Mouse (Mus musculus) embryo, embryonic 10.5 days (tissue): ENCODE measurements at regions not wholly inside any gene's neighbourhood (a gene's known extent, or its start where the extent isn't known, plus 50 kb on each side); places are given as distances from the start of the nearest gene placed in this dataset.
"Not testable (repeated sequence)": the region's sequence is repeated elsewhere in the genome, so short reads cannot be mapped to it uniquely, and the experiment has no call there.

Source experiments
- DNase-seq: peaks from one replicate; pipeline ENCODE4 v3.0.0-alpha.2; 2015; ENCODE audit warnings: low spot score

- peak; percentile 33 for DNase-seq
Measured at GRCm38 (mm10) chr14:18511094-18511493, 179.4 kb upstream of the Ube2e1 start.

- DNase-seq = no peak
Measured at GRCm38 (mm10) chr14:18508359-18508647, 176.6 kb upstream of the Ube2e1 start.

- DNase-seq = no peak
Measured at GRCm38 (mm10) chr14:18507582-18508358, 176.1 kb upstream of the Ube2e1 start.

GRCm38 (mm10) chr14:18506168-18506567 is 174.5 kb upstream of the Ube2e1 start:
- peak; percentile 46 for DNase-seq

- no peak for DNase-seq
Measured at GRCm38 (mm10) chr14:18500249-18500832, 168.7 kb upstream of the Ube2e1 start.

GRCm38 (mm10) chr14:18494048-18494447 is 162.4 kb upstream of the Ube2e1 start:
- no peak for DNase-seq

- no peak for DNase-seq
Measured at GRCm38 (mm10) chr14:18486132-18486800, 154.6 kb upstream of the Ube2e1 start.

GRCm38 (mm10) chr14:18485526-18485925 is 153.9 kb upstream of the Ube2e1 start:
- no peak for DNase-seq

GRCm38 (mm10) chr14:18476795-18477320 is 145.2 kb upstream of the Ube2e1 start:
- DNase-seq = no peak

GRCm38 (mm10) chr14:18468611-18469010 is 137.0 kb upstream of the Ube2e1 start:
- DNase-seq = no peak

GRCm38 (mm10) chr14:18466864-18467263 is 135.2 kb upstream of the Ube2e1 start:
- DNase-seq = not testable (repeated sequence)

- not testable (repeated sequence) for DNase-seq
Measured at GRCm38 (mm10) chr14:18464199-18464598, 132.5 kb upstream of the Ube2e1 start.

GRCm38 (mm10) chr14:18463230-18463873 is 131.7 kb upstream of the Ube2e1 start:
- DNase-seq = no peak

- DNase-seq = no peak
Measured at GRCm38 (mm10) chr14:18462381-18462780, 130.7 kb upstream of the Ube2e1 start.

GRCm38 (mm10) chr14:18448666-18449065 is 117.0 kb upstream of the Ube2e1 start:
- no peak for DNase-seq

GRCm38 (mm10) chr14:18444492-18444891 is 112.8 kb upstream of the Ube2e1 start:
- DNase-seq = no peak

GRCm38 (mm10) chr14:18428968-18429367 is 97.3 kb upstream of the Ube2e1 start:
- DNase-seq = not testable (repeated sequence)

GRCm38 (mm10) chr14:18425887-18426286 is 94.2 kb upstream of the Ube2e1 start:
- no peak for DNase-seq

- DNase-seq = peak; percentile 30
Measured at GRCm38 (mm10) chr14:18416839-18417238, 85.2 kb upstream of the Ube2e1 start.

- no peak for DNase-seq
Measured at GRCm38 (mm10) chr14:18416319-18416718, 84.7 kb upstream of the Ube2e1 start.

GRCm38 (mm10) chr14:18398953-18399352 is 67.3 kb upstream of the Ube2e1 start:
- no peak for DNase-seq

- DNase-seq = no peak
Measured at GRCm38 (mm10) chr14:18396206-18396764, 64.6 kb upstream of the Ube2e1 start.
